Mouse (Mus musculus): ENCODE data around the gene Dsel. TPM values are rescaled to one million over a fixed set of nuclear protein-coding genes. Genes with fewer than 3 reads are reported as not detected.

Gene Dsel
- total RNA-seq (2021), result 10 to 100 TPM; 23.1 to 24.1 TPM

- DNase-seq (ENCODE audit: extremely low spot score in 1 of 2, low spot score in 1 of 2), result peak; percentile 74 to 87
Observed at GRCm38 (mm10) chr1:111864779-111865165, at the start of gene Dsel. Gene Dsel, minus strand, starts transcription at chr1:111864918.

DNA sequence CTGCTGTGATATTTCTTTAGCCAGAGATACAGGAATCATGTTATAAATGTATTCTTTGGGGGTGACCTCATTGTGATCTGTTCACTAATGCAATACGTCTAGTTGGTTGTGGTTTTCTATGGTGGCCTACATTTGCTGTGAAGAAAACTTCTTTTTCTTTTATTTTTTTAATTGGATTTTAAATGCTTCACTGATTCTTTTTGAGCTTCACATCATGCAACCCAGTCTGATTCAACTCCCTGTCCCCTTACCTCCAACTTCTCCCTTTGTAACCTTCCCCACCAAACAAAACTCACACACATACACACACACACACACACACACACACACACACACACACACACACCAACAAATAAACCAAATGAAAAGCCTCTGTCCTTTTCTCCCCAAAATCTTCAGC lies 46.7 kb upstream of the Dsel start:
- DNase-seq (ENCODE audit: extremely low spot score in 1 of 2, low spot score in 1 of 2), result no peak

- no peak for DNase-seq (ENCODE audit: extremely low spot score in 1 of 2, low spot score in 1 of 2)
Observed at GRCm38 (mm10) chr1:111883336-111883735, 18.6 kb upstream of the Dsel start.

- DNase-seq (ENCODE audit: extremely low spot score in 1 of 2, low spot score in 1 of 2), result no peak
Observed at GRCm38 (mm10) chr1:111875784-111876183, 11.1 kb upstream of the Dsel start.

GRCm38 (mm10) chr1:111873196-111873595 lies 8.5 kb upstream of the Dsel start:
- DNase-seq (ENCODE audit: extremely low spot score in 1 of 2, low spot score in 1 of 2), result no peak

- no peak for DNase-seq (ENCODE audit: extremely low spot score in 1 of 2, low spot score in 1 of 2)
Observed at GRCm38 (mm10) chr1:111865467-111865866, 749 bp upstream of the Dsel start.

DNA sequence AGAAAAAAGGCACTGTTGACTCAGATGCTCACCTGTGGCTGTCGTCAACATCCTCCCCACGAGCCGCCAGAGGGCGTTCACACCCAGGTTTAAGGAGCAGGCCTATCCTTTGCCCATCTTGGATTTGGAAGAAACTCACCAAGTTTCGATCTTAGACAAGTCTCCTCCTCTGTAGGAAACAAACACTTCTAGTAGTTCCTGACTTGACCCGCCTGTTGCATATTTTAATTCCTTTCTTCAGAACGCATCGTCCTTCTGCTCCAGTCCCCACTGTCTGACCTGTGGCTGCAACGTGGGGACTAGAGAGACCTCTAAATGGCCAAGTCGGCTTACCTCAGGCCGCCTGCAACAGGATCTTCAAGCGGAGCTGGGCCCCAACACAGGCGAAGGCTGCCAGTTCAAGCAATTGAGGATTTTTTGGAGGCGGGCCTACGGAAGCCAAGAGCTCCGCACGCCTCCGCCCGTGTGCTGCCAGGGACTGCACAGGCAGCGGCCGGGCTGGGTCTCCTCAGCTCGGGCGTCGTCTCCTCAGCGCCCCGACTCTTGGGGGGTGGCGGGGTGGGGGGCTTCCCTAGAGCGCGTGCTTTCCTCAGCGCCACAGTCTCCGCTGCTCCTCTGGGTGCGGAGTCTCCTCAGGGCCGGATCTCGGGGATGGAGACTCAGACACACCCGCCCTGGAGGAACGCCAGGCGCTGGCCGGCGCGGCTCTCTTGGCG lies 497 bp downstream of the Dsel start:
- DNase-seq (ENCODE audit: extremely low spot score in 1 of 2, low spot score in 1 of 2), result peak; percentile 51 to 71

GRCm38 (mm10) chr1:111857852-111858251 lies 6.9 kb downstream of the Dsel start:
- no peak for DNase-seq (ENCODE audit: extremely low spot score in 1 of 2, low spot score in 1 of 2)

GRCm38 (mm10) chr1:111852439-111852838 lies 12.3 kb downstream of the Dsel start:
- no peak for DNase-seq (ENCODE audit: extremely low spot score in 1 of 2, low spot score in 1 of 2)

DNA sequence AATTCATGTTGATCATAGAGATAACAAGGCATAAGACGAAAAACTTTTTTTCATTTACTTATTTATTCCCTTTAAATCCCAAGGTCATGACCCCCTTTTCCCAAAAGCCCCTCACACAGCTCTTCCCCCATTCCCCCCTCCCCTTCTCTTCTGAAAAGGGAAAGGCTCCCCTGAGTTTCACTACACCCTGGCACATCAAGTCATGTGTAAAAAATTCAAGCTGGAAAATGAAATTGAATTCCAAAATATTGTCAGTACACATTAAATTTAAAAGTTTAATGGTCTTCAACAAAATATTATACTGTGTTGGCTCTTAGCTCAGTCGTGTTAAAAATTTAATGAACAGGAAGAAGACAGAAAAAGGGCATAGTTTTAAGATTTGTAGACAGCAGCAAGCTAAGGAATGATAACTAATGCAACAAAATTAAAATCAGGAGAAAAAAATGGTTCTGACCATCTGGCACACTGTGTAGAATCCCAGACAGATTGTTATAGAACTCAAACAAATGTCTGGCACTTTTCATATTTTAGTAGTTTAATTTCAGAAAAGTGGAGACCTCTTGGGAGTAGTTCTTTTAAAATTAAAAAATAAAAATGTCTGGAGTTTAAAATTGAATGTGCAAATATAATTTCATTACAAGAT lies 31.0 kb downstream of the Dsel start:
- DNase-seq (ENCODE audit: extremely low spot score in 1 of 2, low spot score in 1 of 2), result no peak
